Mouse (Mus musculus) right cerebral cortex, adult 18-20 months (tissue): Measurements from ENCODE around the gene Olfr1045.
"Not testable (repeated sequence)": the region's sequence is repeated elsewhere in the genome, so short reads cannot be mapped to it uniquely, and the experiment has no call there.

Source experiments
- DNase-seq: peaks from one replicate; pipeline ENCODE4 v3.0.0; 2022; ENCODE audit warnings: mixed read lengths

Olfr1045 gene

DNA sequence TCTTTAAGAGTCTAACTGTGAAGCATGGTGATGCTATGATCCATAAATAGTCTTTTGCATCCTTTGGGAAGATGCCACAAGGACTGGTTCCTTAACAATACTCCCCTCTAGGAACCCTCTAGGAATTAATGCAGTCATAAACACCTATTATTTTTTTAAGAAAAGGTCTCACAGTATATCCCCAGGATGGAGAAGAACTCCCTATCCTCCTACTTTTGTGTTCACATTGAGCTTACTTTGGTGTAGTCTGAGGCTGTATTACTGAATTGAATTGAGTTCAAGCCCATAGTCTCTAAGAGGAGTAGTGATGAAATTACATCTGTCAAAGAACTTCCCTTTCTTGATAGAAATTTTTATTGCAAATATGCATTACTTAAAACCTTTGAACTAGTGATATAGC lies at the start of gene Olfr1045:
TSS of gene Olfr1045 (minus strand) at position 101 of the 400 bp plus-strand sequence.
- DNase-seq: no peak

DNA sequence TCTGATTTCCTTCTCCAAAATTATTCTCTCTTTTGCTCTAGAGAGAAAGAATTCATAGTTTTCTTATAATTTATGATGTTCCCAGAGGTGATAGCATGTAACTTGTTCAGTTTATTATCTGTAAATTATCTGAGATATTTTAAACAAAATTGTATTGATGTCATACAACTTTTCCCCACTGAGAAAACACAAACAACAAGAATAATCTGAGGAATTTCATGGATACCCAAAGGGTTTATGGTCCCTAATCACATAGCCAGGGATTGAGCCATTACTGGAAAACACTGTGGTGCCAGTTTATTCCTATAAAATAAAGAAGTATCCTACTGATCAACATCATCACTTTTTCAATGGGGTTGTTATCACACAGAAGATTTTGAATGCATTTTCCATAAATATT lies 37.4 kb upstream of the Olfr1045 start, which contains the start of gene Olfr1048:
TSS of gene Olfr1048 (minus strand) at position 101 of the 400 bp plus-strand sequence.
- no peak for DNase-seq

DNA sequence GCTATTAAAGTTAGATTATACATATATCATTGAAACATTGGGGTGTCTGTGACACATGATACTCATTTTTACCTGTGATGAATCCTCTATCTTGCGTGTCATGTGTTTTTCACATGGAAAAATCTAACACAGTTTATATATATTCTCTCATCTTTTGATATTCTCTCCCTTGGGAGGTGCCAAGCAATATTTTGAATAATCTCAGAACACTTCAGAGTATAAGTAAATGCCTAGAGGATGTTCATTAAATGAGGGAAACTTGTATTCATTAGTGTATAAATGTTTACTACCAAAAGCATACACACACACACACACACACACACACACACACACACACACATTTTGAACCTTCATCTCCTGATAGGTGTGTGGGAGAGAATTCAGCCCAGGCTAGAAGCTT lies 28.5 kb upstream of the Olfr1045 start, which contains the start of gene Olfr1047:
TSS of gene Olfr1047 (minus strand) at position 101 of the 400 bp plus-strand sequence.
- no peak for DNase-seq

DNA sequence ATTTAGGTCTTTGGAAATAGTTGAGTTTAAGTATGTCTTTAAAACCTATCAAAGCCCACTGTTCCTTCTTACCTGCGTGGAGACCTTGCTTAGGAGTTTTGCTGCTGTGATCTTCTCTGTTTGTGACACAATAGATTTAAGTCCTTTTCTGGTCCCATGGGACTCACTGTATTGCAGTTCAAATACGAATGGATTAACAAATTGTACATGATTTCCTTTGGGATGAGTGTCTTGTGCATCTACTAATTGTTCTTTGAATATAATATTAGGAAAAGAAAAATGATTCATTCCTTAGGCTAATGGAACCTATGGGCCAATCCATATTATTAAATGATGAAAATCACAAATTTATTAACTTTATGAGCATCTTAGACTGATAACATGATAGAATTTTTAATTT lies 16.4 kb upstream of the Olfr1045 start, which contains the start of gene Olfr1046:
TSS of gene Olfr1046 (minus strand) at position 101 of the 400 bp plus-strand sequence.
- DNase-seq: no peak

DNA sequence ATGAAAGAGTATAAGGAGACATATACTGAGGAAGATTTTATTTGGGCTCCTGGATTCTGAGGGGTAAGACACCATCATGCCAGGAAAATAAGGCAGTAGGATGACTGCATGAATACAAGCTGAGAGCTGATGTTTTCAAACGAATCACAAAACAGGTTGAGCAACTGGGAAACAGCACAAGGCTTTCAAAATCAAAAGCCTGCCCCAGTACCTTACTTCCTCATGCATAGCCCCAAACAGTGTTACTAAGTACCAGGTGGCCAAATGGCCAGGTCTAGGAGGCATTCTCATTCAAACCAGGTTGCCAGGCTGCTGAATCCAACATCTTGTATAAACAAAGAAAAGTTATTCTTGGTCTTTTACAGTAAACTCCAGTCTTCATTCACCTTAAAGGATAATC lies 6.9 kb downstream of the Olfr1045 start:
- DNase-seq: no peak

DNA sequence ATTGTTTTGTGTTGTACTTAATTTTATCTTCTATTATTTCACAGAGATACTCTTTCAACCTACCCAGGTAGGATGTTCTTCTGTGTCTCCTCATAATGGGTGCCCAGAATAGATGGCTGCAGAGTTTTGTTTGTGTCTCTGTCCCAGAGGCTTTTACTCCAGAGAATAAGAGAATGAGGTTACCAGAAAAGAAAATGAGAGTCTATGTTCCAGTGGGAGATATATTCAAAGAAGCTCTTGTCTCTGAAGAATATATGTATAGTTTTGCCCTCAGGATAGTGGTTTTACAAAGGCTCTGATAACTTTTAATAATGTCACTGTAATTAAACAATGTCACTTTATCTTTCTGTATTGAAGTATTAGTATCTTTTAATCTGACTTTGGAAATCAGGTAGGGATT lies 17.2 kb downstream of the Olfr1045 start, which contains the start of gene Olfr52:
TSS of gene Olfr52 (minus strand) at position 101 of the 400 bp plus-strand sequence.
- no peak for DNase-seq

DNA sequence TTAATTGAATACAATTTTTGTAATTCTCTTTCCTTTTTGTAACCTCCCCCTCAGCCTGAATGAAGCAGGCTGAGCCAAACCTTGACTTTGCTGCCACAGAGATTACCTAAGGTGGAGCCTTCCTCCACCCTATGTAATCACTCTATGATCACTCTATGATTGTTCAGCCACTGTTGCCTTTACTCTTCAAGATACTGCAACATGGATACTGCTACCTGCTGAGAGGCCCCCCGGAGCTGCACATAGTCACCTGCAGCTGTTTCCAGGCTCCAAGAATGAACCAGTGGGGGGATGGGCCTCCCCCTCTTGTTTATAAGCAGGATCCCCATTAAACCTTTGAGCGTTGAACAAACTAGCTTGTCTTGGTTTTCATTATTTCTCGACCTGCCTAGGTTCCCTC lies 22.9 kb downstream of the Olfr1045 start:
- DNase-seq: no peak

DNA sequence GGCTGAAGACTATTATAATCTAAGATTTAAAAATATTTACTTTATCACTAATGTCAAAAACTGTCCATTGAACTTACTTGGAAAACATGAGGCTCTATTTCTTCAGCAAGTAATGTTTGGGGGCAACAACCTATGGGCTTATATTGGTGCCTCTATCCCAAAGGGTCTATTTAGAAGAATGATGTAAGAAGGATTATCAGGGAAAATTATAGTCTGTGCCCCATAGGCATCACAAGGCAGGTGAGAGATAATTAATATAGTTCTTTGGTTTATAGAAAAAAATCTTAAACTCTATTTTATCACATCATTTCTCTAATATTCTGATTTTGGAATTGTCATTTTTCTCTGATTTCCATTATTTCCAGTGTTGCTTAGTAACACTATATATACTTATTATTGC lies 25.1 kb downstream of the Olfr1045 start, which contains the start of gene Olfr1044:
TSS of gene Olfr1044 (minus strand) at position 101 of the 400 bp plus-strand sequence.
- no peak for DNase-seq

DNA sequence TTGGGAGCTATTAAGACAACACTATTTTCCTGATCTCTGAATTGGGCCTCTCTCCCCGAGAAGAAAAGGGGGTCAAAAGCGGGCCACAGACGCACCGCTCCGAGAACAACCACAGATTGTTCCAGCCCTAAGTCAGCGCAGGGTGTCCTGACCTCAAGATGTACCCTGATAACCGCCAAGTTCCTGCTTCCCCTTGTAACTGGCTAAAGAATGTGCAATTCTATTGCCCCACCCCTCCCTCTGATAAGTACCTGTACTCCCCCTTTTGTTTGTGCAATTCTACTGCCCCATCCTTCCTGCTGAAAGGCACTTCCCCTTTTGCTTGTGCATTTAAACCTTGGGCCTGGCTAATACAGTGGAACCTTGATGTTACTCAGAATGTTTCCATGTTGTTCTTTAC lies 27.4 kb downstream of the Olfr1045 start:
- not testable (repeated sequence) for DNase-seq

DNA sequence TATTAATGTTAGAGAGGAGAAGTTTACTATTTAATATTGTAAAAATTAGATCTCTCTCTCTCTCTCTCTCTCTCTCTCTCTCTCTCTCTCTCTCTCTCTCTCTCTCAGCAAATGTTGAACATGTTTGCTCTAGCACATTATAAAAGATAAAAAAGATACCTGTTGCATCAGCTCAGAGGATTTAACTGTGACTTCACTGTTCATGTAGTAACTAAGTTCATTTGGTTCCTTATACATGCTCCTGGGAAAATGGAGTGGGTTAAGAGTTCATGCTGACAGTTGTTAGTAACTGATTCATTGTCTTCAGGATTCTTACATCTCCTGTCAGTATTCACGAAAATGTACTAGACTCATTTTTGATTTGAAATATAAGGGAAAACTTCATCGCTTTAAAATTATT lies 35.4 kb downstream of the Olfr1045 start, which contains the start of gene Olfr1043:
TSS of gene Olfr1043 (minus strand) at position 101 of the 400 bp plus-strand sequence.
- no peak for DNase-seq

DNA sequence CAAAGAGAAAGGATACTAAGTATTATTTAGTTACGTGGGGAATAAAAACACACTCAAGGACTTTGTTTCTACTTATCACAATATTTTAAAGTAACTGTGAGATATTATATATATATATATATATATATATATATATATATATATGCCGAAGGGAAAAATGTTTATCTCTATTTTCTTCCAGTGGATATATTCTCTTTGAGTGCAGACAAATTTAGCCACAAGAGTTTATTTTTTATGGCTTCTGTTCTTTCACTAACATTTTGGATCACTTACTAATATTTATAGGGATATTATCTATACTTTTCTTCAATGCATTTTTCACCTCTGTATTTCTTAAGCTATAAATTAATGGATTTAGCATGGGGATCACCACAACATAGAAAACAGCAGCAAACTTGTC lies 41.1 kb downstream of the Olfr1045 start, which contains the start of gene Olfr1042:
TSS of gene Olfr1042 (minus strand) at position 101 of the 400 bp plus-strand sequence.
- no peak for DNase-seq

DNA sequence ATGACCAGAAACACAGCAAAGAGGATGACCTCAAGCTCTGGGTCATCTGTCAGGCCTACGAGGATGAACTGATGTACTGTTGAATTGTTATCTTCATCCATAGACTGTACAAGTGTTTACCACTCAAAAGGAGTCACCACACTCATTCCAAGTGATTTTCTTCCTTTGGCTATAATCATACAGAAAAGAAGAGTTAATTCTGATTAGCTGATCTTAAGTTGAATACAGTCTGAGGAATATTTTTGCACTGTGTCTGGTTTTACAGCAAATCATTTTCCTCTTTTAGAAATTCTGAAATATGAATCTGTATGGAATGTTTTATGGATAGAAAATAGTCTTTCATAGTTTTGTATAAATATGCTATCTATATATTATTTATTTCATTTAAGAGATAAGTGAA lies 56.2 kb downstream of the Olfr1045 start, which contains the start of gene Olfr1040:
TSS of gene Olfr1040 (minus strand) at position 101 of the 400 bp plus-strand sequence.
- DNase-seq: no peak
